Mouse (Mus musculus) layer of hippocampus, adult 8-10 months (tissue): ENCODE measurements around the gene P4ha2. TPM values are rescaled to one million over a fixed set of nuclear protein-coding genes. Genes with fewer than 3 reads are reported as not detected.

ENCODE experiments used
- DNase-seq, 2 experiments: peaks; one replicate each; pipeline ENCODE4 v3.0.0; 2022; ENCODE audit warnings: low spot score in 2 of 2
- total RNA-seq, 4 experiments: library from RNA; stranded (reverse); gene quantifications; 2 replicates each; pipeline ENCODE4 v1.2.4; 2022

The P4ha2 gene
- 10 to 100 TPM; 24.3 to 30.8 (median 26.7) TPM for total RNA-seq

DNA sequence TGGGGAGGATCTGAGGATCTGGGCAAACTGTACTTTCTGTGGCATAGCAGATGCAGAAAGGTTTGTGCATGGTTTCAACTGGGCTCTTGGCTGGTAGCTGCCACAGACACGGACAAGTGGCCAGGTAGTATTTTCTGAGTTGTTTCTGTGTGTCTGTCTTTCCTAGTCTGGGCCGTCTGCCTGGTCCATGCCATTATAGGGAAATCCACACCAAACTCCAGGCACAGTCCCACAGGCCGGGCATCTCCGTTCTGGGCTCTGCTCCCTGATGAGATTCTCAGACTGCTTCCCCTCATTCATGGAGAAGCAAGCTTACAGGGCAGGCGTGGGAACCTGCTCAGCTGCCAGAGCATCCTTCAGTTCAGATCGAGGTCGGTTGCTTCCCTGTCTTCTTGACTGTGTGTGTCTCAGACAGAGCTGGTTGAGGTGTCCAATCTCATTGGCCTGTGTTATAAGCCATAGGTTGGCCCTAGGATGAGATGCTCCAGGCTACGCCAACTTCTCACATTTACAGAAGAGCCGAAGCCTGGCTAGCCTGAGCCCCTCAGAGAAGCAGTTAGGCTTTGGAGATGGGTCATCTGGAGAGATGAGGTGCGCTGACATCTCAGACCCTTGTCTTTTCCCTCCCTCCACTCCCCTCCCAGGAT, at the start of gene P4ha2:
Gene P4ha2 (plus strand): TSS at position 51 of the 647 bp plus-strand sequence.
- DNase-seq: no peak

- no peak for DNase-seq
These were observed 49.7 kb upstream of the P4ha2 start for GRCm38 (mm10) chr11:54050205-54050604.

DNA sequence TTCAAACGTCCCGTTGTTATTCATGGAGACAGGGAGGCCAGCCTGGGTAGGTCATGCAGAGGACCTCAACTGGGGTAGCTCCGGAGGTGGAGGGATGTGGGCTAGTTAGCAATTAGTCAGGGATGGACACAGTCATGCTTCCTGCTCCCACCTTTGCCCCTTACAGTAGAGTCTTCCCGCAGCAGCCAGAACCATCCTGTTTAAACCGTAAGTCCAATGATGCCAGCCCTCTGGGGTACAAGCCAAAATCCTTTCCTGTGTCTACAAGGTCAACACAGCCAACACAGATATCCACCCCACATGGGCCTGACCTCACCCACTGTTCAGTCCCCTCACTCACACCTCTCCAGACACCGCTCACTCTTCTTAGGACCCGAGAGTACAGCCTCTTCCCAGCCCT, 48.7 kb upstream of the P4ha2 start:
- DNase-seq: no peak

- no peak for DNase-seq
These were observed 47.8 kb upstream of the P4ha2 start for GRCm38 (mm10) chr11:54052128-54052527.

GRCm38 (mm10) chr11:54053090-54053489, 46.8 kb upstream of the P4ha2 start:
- no peak for DNase-seq

DNA sequence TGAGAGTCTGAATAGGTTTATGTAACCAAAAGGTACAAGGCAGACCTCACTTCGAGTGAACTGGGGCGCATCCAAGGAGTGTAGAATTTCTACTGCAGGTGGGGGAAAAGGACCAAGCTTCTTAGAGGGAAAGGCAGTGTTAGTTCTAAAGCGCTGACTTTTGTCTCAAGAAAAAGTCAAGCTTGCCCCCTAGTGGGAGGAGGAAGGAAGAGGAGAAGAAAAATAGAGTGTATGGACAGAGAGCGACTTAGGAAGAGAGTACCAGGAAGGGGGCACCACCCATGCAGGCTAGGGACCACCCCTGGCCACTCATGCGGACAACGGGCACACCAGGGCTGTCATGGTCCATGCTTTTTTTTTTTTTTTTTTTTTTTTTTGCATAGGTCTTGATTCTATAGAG, 45.6 kb upstream of the P4ha2 start:
- DNase-seq: no peak

GRCm38 (mm10) chr11:54056132-54056531, 43.8 kb upstream of the P4ha2 start:
- peak in 1 of 2 experiments; percentile 57 for DNase-seq

DNA sequence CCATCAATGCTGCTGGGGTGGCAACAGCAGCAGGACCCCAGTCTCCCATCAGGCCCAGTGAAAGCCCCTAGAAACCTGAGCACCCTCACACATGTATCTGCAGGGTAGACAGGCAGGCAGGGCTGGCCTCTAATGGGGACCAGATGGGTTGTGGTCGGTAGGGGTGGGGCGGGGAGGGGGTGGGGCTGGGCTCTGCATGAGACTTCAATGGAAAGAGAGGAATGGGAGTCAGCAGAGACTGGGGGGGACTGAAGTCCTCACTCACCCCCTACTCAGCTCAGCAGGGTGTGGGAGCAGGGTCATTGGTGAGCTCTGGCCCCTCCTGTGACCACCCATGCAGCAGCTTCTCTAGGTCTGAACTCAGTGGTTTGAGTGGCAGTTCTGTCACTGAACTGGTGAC, 42.5 kb upstream of the P4ha2 start:
- no peak for DNase-seq

DNA sequence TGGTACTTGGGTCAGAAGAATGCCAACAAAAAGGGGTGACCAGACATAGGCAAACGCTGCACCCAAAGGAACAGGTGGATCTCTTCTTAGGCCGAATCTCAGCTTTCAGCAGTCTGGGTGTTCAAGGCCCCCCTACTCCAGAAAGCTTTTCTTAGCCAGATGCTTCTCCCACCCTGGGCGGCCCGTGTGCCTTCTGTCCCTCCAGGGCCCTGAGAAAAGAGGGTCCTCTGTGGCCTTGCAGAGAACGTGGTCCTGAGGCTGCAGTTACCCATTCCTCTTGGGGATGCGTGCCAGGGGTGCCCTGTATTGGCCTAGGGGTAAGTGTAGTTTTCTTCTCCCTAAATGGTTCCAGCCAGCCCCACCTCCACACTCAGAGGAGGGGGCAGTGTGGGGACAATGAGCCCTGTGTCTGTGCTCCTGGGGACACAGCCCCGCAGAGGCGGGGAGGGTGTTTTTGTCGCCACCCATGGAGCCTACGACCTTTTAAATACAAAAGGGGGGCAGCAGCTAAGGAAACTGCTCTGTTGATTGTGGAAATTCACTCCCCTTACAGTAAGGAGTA, 41.8 kb upstream of the P4ha2 start:
- no peak for DNase-seq

DNA sequence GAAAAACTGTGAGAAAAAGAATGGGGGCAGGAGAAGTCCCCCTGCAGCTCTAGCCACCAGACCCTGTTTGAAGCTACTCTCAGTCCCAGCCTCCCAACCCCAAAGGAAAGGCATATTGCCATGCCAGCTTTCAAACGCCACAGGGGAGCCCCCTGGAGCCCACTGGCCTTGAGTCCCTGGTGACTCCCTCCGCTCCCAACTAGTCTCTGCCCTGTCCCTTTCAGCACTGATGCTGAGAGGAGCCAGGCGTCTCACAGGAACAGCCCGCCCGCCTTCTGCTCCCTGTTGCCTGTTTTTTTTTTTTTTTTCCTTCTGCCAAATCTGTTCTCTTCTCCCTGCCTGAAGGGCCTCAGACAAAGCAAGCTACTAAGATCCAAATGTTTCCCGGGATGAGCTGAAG, 41.3 kb upstream of the P4ha2 start:
- DNase-seq: no peak

- DNase-seq: no peak
These were observed 40.4 kb upstream of the P4ha2 start for GRCm38 (mm10) chr11:54059526-54059925.

GRCm38 (mm10) chr11:54060316-54060715, 39.6 kb upstream of the P4ha2 start:
- DNase-seq: no peak

DNA sequence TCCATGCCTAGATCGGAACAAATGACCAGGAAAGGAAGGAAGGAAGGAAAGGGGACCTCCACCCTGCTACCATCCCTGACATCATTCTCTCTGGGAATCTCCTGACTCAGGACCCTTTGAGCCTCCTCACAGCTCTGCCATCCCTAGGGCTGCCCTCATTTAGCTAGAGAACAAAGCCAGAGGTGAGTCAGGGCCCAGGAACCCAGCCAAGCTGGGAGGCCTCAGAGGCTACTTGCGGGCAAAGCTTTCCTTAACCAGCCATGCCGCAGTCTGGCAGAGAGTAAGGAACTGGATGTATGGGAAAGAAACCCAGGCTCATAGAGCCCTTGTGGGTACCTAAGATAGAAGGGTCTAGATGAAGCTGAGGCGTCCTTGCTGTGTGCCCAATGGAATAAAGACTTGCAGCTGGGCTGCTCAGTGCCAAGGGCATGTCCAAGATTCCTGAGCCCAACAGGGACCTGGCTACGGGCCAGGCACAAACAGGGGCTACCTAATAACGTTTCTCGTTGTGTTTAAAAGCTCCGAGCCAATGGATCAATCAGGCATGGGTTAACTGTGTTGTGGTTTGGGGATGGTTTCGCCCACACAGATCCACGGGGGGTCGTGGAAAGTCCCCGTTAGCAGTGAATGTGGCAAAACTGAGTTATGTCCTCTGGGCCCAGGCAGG, 37.7 kb upstream of the P4ha2 start:
- no peak for DNase-seq

DNA sequence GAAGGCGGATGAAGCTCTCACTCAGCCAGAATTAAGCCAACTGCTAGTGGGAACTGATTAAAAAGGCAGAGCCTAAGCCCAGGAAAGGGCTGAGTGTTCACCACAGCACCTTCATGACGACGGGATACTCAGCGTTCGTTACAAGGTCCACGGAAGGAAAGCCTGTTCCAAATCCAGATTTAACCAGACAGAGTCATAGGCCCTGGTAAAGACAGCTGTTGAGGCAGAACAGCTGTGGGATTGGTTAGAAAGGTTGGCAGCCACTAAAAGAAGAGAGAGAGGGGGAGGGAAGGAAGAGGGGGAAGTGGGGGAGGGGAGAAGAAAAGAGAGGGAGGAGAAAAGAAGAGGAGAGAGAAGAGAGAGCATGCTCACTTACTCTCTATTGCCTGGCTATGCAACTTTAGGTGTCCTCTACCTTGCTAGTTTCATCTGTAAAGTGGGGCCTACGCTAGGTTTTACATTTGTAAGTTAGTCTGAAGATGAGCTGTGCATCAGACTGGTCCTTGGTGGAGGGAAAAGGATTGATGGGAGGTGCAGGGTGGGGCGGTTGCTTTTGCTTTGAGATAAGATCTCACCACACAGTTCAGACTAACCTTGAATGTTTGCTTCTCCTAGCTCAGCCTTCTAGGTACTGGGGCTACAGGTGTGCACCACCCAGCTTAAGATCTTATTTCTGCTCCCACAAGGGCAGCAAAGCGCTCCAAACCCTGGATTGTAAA, 37.0 kb upstream of the P4ha2 start:
- DNase-seq: no peak

DNA sequence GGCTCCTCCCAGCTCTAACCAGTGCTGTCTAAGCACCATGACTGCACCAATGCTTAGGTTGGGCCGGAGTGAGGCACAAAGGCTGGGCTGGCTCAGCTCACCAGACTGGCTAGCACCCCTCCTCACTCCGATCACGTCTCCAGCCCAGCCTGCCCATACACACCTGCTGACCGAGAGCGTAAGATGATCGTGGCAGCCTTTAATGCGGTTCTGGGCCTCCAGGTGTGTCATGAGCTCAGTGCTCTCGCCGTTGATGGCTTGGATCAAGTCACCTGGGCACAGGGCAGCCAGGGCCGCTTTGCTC, 36.5 kb upstream of the P4ha2 start:
- DNase-seq: no peak

DNA sequence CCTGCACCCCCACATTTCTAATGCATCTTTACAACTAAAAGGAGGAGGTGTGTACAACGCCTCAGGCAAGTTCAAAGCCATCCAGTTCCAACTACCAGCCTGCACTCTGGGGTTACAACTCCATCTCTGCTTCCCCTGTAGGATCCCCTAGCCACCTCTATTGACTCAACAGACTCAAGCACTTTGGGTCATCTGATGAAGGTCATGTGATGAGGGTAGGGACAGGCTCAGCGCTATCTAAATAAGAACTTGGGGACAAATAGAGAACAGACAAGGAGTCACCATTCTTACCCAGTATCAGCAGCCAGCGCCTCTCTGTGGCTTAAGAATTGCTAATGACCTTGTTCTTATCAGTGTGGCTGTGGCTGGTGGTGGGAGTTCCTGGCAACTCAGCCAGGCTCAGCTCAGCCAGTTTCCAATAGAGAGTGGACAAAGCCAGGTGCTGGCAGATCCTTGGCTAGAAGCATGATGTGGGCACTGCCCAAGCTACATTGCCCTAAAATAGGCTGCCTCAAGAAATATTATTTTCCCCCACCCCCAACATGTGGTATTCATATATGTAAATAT, 35.4 kb upstream of the P4ha2 start:
- DNase-seq: no peak

GRCm38 (mm10) chr11:54065106-54065914, 34.6 kb upstream of the P4ha2 start:
- DNase-seq: no peak

- no peak for DNase-seq
These were observed 34.0 kb upstream of the P4ha2 start for GRCm38 (mm10) chr11:54065915-54066178.

GRCm38 (mm10) chr11:54066400-54066799, 33.5 kb upstream of the P4ha2 start:
- no peak for DNase-seq

DNA sequence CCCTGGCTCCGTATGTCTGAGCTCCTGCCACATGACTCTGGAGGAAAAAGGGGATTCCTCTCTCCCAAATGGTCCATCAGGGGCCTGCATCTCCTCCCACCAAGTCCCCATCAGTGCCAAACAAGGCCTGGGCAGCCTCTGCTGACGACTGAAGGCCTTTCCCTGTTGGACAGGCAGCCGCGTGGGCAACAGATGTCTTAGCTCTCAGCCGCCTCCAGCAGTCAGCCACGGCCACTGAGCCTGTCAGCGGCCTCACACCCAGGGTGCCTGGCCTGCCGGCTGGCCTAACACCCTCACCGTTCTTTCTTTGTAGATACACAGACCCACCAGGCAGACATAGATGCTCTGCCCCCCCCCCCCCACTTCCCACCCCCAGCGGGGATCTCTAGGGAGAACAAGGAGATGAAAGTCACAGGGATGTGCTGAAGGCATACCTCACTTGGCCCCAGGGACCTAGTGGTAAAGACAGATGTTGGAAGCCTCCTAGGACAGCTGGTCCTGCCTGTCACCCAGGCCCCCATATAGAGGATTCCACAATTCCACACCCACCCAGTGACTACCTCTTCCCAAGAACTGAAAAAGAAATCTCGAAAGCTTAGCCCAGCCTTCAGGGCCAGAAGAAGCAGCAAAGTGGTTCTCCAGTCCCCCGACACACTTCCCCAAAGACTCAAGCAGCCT, 32.4 kb upstream of the P4ha2 start:
- no peak for DNase-seq

GRCm38 (mm10) chr11:54067996-54068519, 31.8 kb upstream of the P4ha2 start:
- DNase-seq: no peak
